Comparison of ENCODE assay signal across 11 mouse cellular contexts in the genomic region with DNA sequence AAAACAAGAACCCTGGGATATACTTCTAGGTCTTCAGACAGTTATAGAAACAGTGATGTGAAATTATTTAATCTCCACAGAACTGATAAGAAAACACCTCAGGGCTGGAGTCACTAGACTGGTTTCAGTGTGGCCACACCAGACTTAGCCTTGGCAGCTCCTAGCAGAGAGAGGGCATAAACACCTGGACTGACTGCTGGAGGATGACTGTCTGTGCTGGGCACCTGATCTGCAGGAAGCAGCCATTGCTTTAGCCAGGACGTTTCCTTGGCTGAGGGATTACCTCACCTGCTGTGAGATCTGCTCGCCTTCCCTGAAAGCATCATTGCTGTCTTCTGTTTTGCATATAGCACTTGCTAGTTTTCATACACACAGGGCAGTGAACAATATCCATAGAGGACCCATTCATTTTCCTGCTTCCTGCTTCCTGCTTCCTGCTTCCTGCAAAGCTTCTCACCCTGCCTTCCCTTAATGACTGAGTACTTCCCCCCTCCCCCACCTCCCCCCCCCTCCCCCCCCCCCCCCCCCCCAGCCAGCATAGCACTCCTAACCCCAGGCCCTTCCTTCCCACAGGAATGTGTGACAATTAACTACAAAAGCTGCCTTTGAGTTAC.
DNase-seq lines count a peak whose midpoint lies in the region; ATAC-seq lines count a peak whose summit lies in the region.
"Had no signal": no experiment of that assay in that cellular context is flagged by ENCODE, and none has a peak within 500 bp of the region (broad histone marks: within the 10 kb centered on the region; RNA-seq: fewer than 3 reads in every experiment).

No protein-coding gene starts in this region.

- H3K36me3 ChIP-seq in forebrain, embryonic 10.5 days (replicated peaks): no peaks in the 10 kb centered on the region
- H3K36me3 ChIP-seq in forebrain, embryonic 13.5 days (ENCODE audit: poor library complexity, severe bottlenecking): no peaks in the 10 kb centered on the region
- no peaks in the 10 kb centered on the region for H3K36me3 ChIP-seq in hindbrain, embryonic 15.5 days
- H3K36me3 ChIP-seq in hindbrain, embryonic 11.5 days (ENCODE audit: control insufficient read depth, insufficient read depth, low read length): no peaks in the 10 kb centered on the region
- no peaks in the 10 kb centered on the region for H3K36me3 ChIP-seq in neural tube, embryonic 13.5 days

- DNase-seq in forebrain, embryonic 10.5 days (ENCODE audit: extremely low spot score, low spot score): no peak
- DNase-seq in hindbrain, embryonic 11.5 days (ENCODE audit: low spot score): no peak
- no peak for DNase-seq in neural tube, embryonic 10.5 days (ENCODE audit: extremely low spot score, low spot score)
- DNase-seq in right cerebral cortex, postnatal 36 days (ENCODE audit: low spot score in 2 of 2): no peak
- DNase-seq: B cell, adult 2 months; cerebellum, adult 9-10 months; gastrocnemius, postnatal 14 days had no signal

- no peak overlapping the region for H3K4me3 ChIP-seq in forebrain, embryonic 10.5 days
- no peak overlapping the region for H3K4me3 ChIP-seq in forebrain, embryonic 13.5 days
- H3K4me3 ChIP-seq in hindbrain, embryonic 15.5 days: no peak overlapping the region
- no peak overlapping the region for H3K4me3 ChIP-seq in hindbrain, embryonic 11.5 days (ENCODE audit: low read depth, low read length)
- H3K4me3 ChIP-seq in neural tube, embryonic 13.5 days: no peak overlapping the region

- no peaks in the 10 kb centered on the region for H3K9me3 ChIP-seq in forebrain, embryonic 10.5 days
- H3K9me3 ChIP-seq in forebrain, embryonic 13.5 days (replicated peaks): no peaks in the 10 kb centered on the region
- H3K9me3 ChIP-seq in hindbrain, embryonic 15.5 days: no peaks in the 10 kb centered on the region
- no peaks in the 10 kb centered on the region for H3K9me3 ChIP-seq in hindbrain, embryonic 11.5 days (ENCODE audit: control insufficient read depth, low read length)
- H3K9me3 ChIP-seq in neural tube, embryonic 13.5 days: no peaks in the 10 kb centered on the region

- ATAC-seq in forebrain, embryonic 13.5 days: no peak
- ATAC-seq in hindbrain, embryonic 15.5 days (ENCODE audit: low FRiP score, low read depth): peak; percentile 52; the same call in 1 of the 2 replicates
- no peak for ATAC-seq in hindbrain, embryonic 11.5 days (ENCODE audit: low FRiP score)
- no peak for ATAC-seq in neural tube, embryonic 13.5 days (ENCODE audit: low read depth)
- ATAC-seq in activated CD4-positive, CD25-positive, alpha-beta regulatory T cell, adult 4 months: no peak

- 25% methylated on average over 2 of the region's 2 CpGs for WGBS in forebrain, embryonic 10.5 days
- WGBS in forebrain, embryonic 13.5 days: 13% methylated on average over 2 of the region's 2 CpGs
- WGBS in hindbrain, embryonic 15.5 days: 32% methylated on average over 2 of the region's 2 CpGs
- 36% methylated on average over 2 of the region's 2 CpGs for WGBS in hindbrain, embryonic 11.5 days
- WGBS in neural tube, embryonic 13.5 days: 42% methylated on average over 2 of the region's 2 CpGs

- peak overlapping the region; percentile 15; the same call in 1 of the 2 replicates for H3K27ac ChIP-seq in forebrain, embryonic 10.5 days
- no peak overlapping the region for H3K27ac ChIP-seq in forebrain, embryonic 13.5 days
- peak overlapping the region; percentile 48; the same call in 1 of the 2 replicates for H3K27ac ChIP-seq in hindbrain, embryonic 15.5 days (replicated peaks)
- H3K27ac ChIP-seq in hindbrain, embryonic 11.5 days (ENCODE audit: low read depth, low read length): no peak overlapping the region
- H3K27ac ChIP-seq in neural tube, embryonic 13.5 days (replicated peaks): 0 out of 2 replicates have a peak overlapping the region, but pooled peaks have one; percentile 24

- H3K4me1 ChIP-seq in forebrain, embryonic 10.5 days: peaks cover 31% of the 10 kb centered on the region
- H3K4me1 ChIP-seq in forebrain, embryonic 13.5 days: peaks cover 9% of the 10 kb centered on the region; the same call in 1 of the 2 replicates
- peaks cover 24% of the 10 kb centered on the region for H3K4me1 ChIP-seq in hindbrain, embryonic 15.5 days (replicated peaks)
- no peaks in the 10 kb centered on the region for H3K4me1 ChIP-seq in hindbrain, embryonic 11.5 days (replicated peaks; ENCODE audit: control insufficient read depth, insufficient read depth, low read length)
- H3K4me1 ChIP-seq in neural tube, embryonic 13.5 days (replicated peaks): peaks cover 41% of the 10 kb centered on the region

- no peak overlapping the region for H3K4me2 ChIP-seq in forebrain, embryonic 13.5 days
- no peak overlapping the region for H3K4me2 ChIP-seq in hindbrain, embryonic 15.5 days
- H3K4me2 ChIP-seq in hindbrain, embryonic 11.5 days (replicated peaks; ENCODE audit: low read depth, low read length): no peak overlapping the region
- no peak overlapping the region for H3K4me2 ChIP-seq in neural tube, embryonic 13.5 days

- no peak overlapping the region for H3K9ac ChIP-seq in forebrain, embryonic 13.5 days
- H3K9ac ChIP-seq in hindbrain, embryonic 15.5 days: no peak overlapping the region
- no peak overlapping the region for H3K9ac ChIP-seq in hindbrain, embryonic 11.5 days (ENCODE audit: low read depth, low read length)
- no peak overlapping the region for H3K9ac ChIP-seq in neural tube, embryonic 13.5 days

- H3K27me3 ChIP-seq in forebrain, embryonic 10.5 days (ENCODE audit: poor library complexity, severe bottlenecking): no peaks in the 10 kb centered on the region
- H3K27me3 ChIP-seq in forebrain, embryonic 13.5 days: no peaks in the 10 kb centered on the region
- H3K27me3 ChIP-seq in hindbrain, embryonic 15.5 days: no peaks in the 10 kb centered on the region
- no peaks in the 10 kb centered on the region for H3K27me3 ChIP-seq in hindbrain, embryonic 11.5 days (ENCODE audit: control insufficient read depth, insufficient read depth, low read length)
- no peaks in the 10 kb centered on the region for H3K27me3 ChIP-seq in neural tube, embryonic 13.5 days

Comparison
In these comparisons a context has a peak if more than half of its experiments do, and no peak if none do; other contexts are left out.
1. H3K27ac ChIP-seq: peak in forebrain, embryonic 10.5 days (single experiment), hindbrain, embryonic 15.5 days (single experiment) and neural tube, embryonic 13.5 days (single experiment); none in forebrain, embryonic 13.5 days (single experiment) and hindbrain, embryonic 11.5 days (single experiment).